Mouse (Mus musculus) kidney, postnatal 4 days (tissue): ENCODE data around the gene Tiam2.

ENCODE experiments used
- DNase-seq, 2 experiments: peaks; one replicate each; pipeline ENCODE4 v3.0.0; 2021; ENCODE audit warnings: mixed read lengths in 2 of 2

The Tiam2 gene

GRCm38 (mm10) chr17:3454850-3455249 is 128.5 kb downstream of the Tiam2 start:
- no peak for DNase-seq

GRCm38 (mm10) chr17:3457914-3458681 is 131.7 kb downstream of the Tiam2 start:
- no peak for DNase-seq

- DNase-seq = no peak
These were observed 139.5 kb downstream of the Tiam2 start for GRCm38 (mm10) chr17:3465861-3466260.

GRCm38 (mm10) chr17:3466681-3467080 is 140.3 kb downstream of the Tiam2 start:
- DNase-seq = no peak

- DNase-seq = no peak
These were observed 141.4 kb downstream of the Tiam2 start for GRCm38 (mm10) chr17:3467636-3468324.

- DNase-seq = no peak
These were observed 145.6 kb downstream of the Tiam2 start for GRCm38 (mm10) chr17:3472018-3472417.

GRCm38 (mm10) chr17:3476546-3476945 is 150.2 kb downstream of the Tiam2 start:
- no peak for DNase-seq

GRCm38 (mm10) chr17:3481576-3482575 is 155.5 kb downstream of the Tiam2 start:
- DNase-seq = peak; percentile 18 to 32

- DNase-seq = no peak
These were observed 156.7 kb downstream of the Tiam2 start for GRCm38 (mm10) chr17:3483091-3483490.

- DNase-seq = no peak
These were observed 159.5 kb downstream of the Tiam2 start for GRCm38 (mm10) chr17:3485851-3486250.

- no peak for DNase-seq
These were observed 160.8 kb downstream of the Tiam2 start for GRCm38 (mm10) chr17:3487211-3487610.

- DNase-seq = no peak
These were observed 161.6 kb downstream of the Tiam2 start for GRCm38 (mm10) chr17:3487721-3488601.

GRCm38 (mm10) chr17:3490216-3490895 is 164.0 kb downstream of the Tiam2 start:
- DNase-seq = peak in 1 of 2 experiments; percentile 20

GRCm38 (mm10) chr17:3491065-3491464 is 164.7 kb downstream of the Tiam2 start:
- DNase-seq = no peak

- DNase-seq = no peak
These were observed 165.3 kb downstream of the Tiam2 start for GRCm38 (mm10) chr17:3491667-3492066.

GRCm38 (mm10) chr17:3495576-3495975 is 169.2 kb downstream of the Tiam2 start:
- no peak for DNase-seq

GRCm38 (mm10) chr17:3496080-3496479 is 169.7 kb downstream of the Tiam2 start:
- DNase-seq = no peak

GRCm38 (mm10) chr17:3498086-3498485 is 171.7 kb downstream of the Tiam2 start:
- peak; percentile 78 to 82 for DNase-seq

- DNase-seq = no peak
These were observed 172.2 kb downstream of the Tiam2 start for GRCm38 (mm10) chr17:3498580-3498979.

- DNase-seq = no peak
These were observed 173.1 kb downstream of the Tiam2 start for GRCm38 (mm10) chr17:3499468-3499867.

- no peak for DNase-seq
These were observed 173.7 kb downstream of the Tiam2 start for GRCm38 (mm10) chr17:3500076-3500475.
